Mouse (Mus musculus) cerebellum, postnatal 10 days (tissue): ENCODE measurements around the gene Spns2.
A peak's percentile ranks its signal among the peaks of the same experiment; 100 is the strongest.

ENCODE experiments used
- DNase-seq, 2 experiments: peaks; one replicate each; pipeline ENCODE4 v3.0.0; 2021; ENCODE audit warnings: mixed read lengths in 2 of 2

Gene Spns2

GRCm38 (mm10) chr11:72497367-72497766, 7.7 kb upstream of the Spns2 start:
- peak in 1 of 2 experiments; percentile 68 for DNase-seq

GRCm38 (mm10) chr11:72496775-72497174, 7.1 kb upstream of the Spns2 start:
- no peak for DNase-seq

- DNase-seq: no peak
Measured at GRCm38 (mm10) chr11:72496066-72496465, 6.4 kb upstream of the Spns2 start.

DNA sequence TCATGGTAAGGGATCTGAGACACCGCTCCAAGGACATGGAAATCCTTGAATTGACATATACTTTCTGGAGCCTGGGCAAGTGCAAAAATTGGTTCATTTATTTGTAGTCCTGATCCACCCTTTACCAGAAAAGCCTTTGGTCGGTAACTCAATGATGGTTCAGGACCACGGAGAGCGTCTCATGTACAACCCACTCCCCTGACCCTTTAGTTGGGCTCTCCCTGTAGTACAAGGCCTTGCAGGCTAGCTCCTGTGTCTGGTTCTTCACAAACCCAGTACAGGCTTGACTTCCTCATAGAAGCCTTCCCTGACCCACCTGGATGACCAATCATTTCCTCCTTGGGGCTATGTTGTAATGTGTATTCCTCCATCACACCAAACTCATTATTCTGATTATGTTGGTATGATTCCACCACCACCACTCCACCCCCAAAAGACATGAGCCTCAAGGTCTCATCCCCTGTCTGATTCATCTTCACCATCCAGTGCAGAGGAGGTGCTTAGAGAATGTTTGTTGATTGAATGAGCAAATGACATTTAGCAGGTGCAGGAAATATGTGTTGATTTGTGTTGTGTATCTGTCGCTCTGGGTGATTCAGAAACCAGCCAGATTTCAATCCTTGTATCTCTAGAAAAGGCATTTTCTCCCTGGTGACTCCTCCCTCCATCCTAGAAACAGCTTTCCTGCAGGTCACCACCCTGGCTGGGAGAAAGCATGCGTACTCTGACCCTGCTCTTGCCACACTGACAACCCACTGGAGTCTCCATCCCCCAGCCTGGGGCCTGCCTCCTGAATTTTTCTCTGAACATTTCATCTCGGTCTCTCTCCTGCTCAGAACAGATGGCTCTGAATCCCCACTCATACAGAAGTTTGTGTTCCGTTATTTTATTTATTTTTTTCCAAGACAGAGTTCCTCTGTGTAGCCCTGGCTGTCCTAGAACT, 4.6 kb upstream of the Spns2 start:
- DNase-seq: no peak

DNA sequence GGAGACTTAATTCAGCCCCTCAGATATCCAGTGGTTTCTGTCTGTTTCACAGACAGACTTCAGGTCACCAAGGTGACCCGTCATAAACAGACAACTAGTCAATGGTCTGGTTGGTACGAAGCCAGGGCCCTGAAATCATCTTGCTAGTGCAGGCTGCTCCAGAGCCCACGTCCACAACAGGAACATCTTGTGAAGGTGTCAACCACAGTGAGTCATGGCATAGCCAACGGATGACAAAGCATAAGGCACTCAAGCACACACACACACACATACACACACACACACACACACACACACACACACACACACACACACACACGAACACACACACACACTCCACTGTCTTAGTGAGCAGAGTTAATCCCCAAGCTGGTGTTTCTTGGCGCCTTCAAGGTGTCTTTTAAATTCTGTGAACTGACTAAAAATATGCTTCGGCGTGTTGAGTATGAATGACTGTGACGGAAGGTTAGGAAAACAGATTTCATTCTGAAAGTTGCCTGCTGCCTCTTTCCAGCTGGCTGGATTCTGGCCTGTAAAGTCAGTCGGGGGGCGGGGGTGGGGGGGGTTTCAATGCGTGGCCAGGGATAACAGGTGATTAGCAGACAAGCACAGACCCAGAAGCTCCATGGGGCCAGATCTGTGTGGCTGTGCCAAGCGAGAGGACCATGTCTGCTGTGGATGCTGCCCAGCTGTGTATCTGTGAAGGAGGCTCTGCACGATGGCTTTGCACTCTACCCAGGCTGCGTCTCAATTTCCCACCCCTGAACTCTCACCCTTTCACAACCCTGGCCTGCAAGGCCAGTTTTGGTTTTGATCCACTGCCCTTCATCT, 1.6 kb upstream of the Spns2 start:
- DNase-seq: peak; percentile 51 to 66

GRCm38 (mm10) chr11:72489397-72489796, 307 bp downstream of the Spns2 start:
- DNase-seq: peak; percentile 53 to 57

- peak; percentile 77 to 82 for DNase-seq
Measured at GRCm38 (mm10) chr11:72488753-72489271, 892 bp downstream of the Spns2 start.

DNA sequence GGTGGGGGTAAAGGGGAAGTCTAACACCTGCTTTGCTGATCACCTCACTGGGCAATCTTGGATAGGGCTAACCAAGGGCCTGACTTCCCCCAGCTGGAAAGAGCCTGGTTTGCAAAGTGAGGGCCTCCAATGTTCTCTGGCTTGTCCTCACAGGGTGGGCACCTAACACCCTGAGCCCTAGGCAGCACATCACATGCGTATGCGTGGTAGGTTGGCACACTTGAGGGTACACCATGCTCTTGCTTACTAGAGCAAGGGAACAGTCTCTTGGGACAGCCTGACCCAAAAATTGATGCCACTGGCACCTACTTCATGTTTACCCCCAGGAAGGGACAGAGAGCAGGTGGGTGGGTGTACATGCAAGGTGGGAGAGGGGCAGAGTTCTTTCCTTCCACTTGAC, 2.0 kb downstream of the Spns2 start:
- DNase-seq: no peak

DNA sequence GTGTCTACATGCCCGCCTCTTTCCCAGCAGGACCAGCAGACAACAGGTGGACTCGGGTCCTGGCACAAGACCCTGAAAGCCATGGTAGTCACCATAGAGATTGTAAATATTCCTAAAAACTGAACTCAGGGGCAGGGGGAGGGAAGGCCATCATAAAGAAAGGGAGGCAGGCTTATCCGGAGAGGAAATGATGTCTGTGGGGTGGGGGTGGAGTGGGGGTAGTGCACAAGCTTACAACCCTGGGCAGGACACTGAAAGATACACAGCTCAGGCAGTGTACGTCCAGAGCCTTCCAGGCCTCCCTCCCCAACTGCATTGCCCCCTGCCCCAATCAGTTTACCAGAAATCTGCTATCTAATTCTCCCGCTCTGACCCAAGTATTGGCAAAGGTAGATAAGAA, 2.5 kb downstream of the Spns2 start:
- DNase-seq: no peak

GRCm38 (mm10) chr11:72485960-72486359, 3.7 kb downstream of the Spns2 start:
- DNase-seq: peak; percentile 50 to 64

DNA sequence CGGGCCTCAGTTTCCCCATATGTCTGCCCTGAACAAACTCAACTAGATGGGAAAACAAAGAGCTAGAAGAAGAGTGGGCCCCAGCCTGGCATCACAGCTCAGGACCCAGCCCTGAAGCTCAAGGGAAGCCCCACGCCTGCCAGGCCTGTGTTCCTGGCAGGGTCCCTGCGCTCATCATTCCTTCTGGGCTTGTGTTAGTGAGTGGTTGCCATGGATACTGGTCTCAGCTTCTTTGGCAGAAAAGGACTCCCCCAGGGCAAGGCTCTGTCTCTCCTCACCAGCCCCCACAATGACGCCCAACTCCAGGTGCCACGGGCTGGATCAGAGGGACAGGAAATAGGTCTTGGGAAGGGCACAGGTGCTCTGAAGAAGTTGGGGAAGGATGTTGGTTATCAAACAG, 4.5 kb downstream of the Spns2 start:
- peak; percentile 76 to 80 for DNase-seq

GRCm38 (mm10) chr11:72484549-72484948, 5.2 kb downstream of the Spns2 start:
- no peak for DNase-seq

- no peak for DNase-seq
Measured at GRCm38 (mm10) chr11:72481952-72482351, 7.8 kb downstream of the Spns2 start.

GRCm38 (mm10) chr11:72481313-72481712, 8.4 kb downstream of the Spns2 start:
- DNase-seq: no peak

DNA sequence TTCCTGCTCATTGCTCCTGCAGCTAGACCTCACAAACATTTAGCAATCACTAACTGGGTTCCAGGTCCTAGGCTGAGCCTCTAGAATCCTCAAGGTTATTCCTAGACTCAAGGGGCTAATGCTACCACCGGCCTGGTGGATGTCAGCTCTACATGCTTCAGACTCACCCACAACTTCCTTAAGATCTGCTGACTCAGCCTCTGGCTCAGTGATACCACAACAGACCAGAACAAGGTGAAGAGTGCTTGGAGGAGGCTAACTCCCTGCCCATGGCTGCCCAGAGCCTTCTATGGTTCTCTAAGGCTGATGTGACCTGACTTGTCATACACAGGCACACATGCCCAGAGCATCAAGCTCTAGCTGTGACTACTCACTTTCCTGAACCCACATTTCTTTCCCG, 10.2 kb downstream of the Spns2 start:
- no peak for DNase-seq

DNA sequence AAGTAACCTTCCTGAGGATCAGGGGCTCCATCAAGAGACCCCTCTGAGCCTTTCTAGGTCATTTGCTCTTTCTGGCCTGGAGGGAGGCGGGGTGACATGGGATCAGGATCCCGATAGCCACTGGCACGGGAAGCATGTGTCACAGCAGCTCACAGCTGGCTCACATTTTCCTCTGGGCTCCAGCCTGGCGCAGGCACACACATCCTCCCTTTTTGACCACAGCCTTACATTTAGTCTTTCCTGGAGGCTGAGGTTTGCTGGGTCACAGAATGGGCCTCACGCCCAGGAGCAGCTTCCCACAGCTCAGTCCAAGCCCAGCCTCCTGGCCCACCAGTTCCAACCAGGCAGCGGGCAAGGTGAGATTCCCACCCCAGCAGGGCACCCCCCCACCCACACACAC, 11.5 kb downstream of the Spns2 start:
- DNase-seq: peak in 1 of 2 experiments; percentile 44

DNA sequence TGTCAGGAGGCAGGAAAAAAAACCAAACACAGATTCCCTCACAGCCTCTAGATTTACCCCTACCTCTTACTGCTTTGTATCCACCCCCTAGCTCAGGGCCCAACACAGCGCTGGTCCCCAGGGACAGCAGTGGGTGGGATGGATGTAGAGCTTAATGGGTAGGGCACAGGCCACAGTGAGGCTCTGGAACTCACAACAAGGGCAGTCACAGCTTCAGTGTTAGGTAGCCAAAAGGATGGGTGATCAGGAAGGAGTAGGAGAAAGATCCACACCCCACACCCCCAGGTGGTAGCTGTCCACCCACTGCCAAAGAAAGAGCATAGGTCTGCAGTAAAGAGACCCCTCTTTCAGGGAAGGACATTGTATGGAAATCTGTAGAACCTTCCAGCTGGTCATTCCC, 12.1 kb downstream of the Spns2 start:
- no peak for DNase-seq

DNA sequence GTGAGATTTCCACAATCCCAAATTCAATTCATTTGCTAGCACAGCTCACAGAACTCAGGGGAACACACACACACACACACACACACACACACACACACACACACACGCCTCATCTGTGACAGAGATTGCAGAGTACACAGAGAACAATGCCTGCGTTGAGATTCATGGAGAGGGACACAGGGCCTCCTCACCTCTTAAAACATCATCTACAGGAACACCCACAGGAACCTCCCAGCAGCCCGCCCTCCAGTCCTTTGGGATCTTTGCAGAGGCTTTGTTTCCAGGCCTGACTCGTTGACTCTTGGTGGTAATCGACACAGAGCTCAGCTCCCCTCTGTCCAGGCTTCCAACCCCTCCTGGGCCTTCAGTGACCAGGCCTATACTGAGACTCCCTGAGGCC, 12.5 kb downstream of the Spns2 start:
- no peak for DNase-seq

DNA sequence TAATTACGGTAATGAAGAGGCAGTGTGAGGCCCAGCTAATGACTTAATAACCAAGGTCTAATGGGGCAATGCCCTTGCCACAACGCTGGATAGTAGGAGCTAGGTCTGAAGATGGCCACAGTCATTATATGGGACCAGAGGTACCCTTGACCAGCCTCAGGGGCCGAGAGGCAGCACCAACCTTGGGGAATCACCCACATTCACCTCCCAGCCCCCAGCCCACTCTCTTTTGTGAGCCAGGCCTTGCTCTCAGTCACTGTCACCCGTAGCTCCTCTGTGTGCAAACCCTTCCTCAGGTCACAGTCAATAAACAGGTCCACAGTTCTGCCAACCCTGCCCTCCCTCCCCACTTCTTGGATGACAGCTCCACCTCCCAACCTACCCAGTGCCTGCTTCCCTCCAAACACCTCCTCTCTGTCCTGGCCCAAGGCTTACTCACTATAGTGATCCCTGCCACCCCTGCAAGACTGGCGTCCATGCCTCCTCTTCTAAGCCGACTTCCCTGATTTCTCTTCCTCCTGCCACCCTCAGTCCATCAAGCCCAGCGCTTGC, 13.6 kb downstream of the Spns2 start:
- no peak for DNase-seq

DNA sequence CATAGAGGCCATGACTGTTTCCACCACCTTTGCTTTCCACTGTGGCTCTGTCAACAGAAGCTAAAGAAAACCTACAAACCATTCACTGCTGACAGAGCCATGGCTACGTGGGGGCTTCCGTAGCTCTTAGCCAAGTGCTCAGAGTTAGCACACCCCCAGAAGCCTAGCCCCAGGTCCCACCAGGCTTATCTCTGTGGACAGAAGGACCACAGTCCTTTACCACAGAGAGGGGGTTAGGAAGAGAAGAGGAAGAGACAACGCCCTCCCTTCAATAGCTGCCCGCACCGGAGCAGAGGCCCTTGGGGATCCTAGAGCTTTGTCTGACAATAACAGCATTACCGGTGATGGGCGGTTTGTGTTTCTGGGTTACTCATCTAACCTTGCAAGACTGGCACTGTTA, 14.3 kb downstream of the Spns2 start:
- no peak for DNase-seq

DNA sequence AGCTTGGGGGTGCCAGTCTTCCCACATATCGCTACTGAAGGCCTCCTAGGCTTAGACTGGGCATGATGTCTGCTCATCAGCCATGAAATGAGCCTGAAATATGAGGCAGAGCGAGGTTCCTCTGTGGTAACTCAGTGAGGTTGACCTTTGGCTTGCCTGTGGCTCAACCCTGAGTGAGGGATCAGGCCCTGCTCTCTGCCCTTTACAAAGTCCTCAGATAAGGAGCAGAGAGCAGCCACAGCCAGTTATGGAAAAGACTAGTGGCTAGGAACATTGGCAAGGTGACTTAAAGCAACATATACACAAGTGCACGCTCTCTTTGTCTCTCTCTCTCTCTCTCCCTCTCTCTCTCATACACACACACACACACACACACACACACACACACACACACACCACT, 14.8 kb downstream of the Spns2 start:
- no peak for DNase-seq

DNA sequence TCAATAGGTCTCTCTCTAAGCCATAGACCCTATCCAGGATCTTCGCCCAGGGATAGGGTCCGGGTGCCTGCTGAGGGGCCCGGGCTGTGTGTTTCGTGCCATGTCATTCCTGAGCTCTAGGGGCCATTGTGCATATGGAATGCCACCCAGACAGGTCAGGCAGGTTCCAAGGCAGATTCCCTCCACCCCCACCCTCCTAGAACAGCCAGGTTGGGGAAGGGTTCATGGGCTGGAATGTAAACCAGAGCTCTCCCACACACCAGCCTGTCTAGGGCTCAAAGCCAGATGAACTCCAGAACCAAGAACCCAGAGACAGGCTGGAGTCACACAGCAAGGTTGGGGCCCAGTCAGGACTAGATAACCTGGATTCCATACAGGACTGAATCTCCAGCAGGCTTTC, 16.2 kb downstream of the Spns2 start:
- DNase-seq: no peak

- DNase-seq: peak; percentile 64 to 83
Measured at GRCm38 (mm10) chr11:72471381-72471780, 18.3 kb downstream of the Spns2 start.
